Mouse (Mus musculus): ENCODE measurements around the gene Egfem1.

DNA sequence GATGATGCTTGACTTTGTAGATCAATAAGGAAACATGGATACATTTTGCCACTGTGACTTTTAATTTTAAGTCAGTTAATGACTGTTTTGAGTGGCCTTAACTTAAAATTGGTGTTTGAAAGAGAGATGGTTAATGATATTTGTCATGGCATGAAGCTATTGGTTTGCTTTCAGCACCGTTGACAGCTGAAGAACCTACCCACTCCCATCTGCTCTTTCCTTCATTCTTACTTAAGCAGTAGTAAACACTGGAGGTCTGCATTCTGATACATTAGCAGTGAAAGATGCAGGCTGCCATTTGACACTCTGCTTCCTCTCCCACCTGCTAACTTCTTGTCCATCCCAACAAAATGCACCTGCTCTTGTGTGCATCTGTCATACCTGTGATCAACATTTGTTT, 537.8 kb downstream of the Egfem1 start:
- TF ChIP-seq CTCF (IDR thresholded peaks at IDR 0.05; ENCODE audit: control insufficient read depth, insufficient read depth, low read length) (no peak), POLR2A (IDR thresholded peaks at IDR 0.05; ENCODE audit: borderline replicate concordance, control insufficient read depth, low read depth, low read length) (no peak)
